Mouse (Mus musculus) urinary bladder, postnatal 14 days (tissue): Measurements from ENCODE around the gene Nasp.

ENCODE experiments used
- DNase-seq: peaks from one replicate; pipeline ENCODE4 v3.0.0; 2021; ENCODE audit warnings: low spot score

Gene Nasp

DNA sequence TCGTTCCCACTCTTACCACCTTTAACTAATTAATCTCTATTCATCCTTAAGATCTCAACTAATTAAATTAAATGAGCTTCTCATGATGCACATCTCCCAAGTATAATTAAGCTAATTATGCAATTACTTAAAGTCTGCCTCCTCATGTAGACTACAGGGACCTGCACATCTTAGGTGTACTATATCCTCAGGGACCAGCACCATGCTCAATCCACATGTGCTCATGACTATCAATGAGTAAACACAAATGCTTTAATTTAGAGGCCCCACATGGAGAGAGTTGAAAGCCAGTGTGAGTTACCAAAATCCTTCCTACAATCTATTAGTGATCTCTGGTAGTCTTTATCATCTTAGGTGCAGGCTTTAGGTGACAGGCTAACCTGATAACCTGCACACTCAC lies 7.5 kb upstream of the Nasp start:
- no peak for DNase-seq

DNA sequence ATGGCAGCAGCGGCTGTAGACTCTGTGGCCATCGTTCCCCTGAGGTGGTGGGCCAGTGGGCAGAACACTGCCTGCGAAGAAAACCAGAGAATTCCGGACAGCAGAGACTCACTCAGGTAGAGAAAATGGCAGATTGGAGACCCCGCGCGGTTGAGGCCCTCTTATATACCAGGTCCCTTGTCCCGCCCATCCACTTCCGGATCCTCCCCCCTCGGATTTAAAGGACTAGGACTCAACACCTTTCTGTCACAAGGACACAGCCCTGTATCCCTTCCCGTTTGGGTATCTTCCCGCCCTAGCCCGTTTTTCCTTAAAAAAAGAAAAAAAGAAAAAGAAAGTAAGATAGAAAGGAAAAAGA lies 403 bp downstream of the Nasp start:
- DNase-seq = peak; percentile 91

GRCm38 (mm10) chr4:116626658-116627358 lies 933 bp downstream of the Nasp start:
- DNase-seq = peak; percentile 82

DNA sequence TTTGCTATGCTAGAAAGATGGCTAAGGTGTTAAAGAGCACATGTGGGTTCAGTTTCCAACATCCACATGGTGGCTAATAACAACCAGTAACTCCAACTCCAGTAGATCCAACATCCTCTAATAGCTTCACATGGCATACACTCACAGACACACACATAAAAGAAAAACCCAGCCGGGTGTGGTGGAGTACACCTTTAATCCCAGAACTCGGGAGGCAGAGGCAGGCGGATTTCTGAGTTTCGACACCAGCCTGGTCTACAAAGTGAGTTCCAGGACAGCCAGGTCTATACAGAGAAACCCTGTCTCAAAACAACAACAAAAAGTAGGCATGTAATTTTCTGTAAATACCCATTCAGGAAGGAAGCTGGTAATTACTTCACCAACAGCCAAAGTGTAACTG lies 2.9 kb downstream of the Nasp start:
- DNase-seq = no peak

DNA sequence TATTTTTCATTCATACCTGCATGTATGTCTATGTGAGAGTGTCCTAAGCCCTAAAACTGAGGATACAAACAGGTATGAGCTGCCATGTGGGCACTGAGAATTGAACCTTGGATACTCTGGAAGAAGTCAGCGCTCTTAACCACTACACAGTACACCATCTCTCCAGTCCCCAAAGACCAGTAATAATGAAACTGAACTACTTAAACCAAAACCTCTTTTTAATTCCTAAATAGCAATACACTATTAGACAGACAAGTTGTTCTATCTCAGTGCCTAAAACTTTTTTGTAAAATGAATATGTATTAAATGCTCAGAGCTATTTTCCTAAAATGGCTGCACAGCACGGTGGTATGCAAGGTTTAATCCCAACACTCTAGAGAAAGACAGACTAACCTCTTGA lies 12.5 kb downstream of the Nasp start:
- DNase-seq = no peak

DNA sequence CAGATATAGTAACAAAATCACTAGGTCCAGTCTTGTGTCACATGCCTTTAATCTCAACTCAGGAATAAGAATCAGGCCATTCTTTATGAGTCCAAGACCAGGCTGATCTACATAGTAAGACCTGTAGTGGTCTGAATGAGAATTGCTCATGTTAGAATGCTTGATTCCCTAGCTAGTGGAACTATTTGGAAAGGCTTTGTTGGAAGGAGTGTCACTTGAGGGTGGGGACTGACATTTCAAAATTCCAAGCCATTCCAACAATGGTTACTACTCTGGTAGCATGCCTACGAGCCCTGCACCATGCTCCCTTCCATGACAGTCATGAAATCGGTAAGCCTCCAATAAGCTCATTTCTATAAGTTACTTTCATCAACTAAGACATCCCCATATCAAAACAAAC lies 15.1 kb downstream of the Nasp start:
- DNase-seq = no peak

- peak; percentile 90 for DNase-seq
Observed at GRCm38 (mm10) chr4:116596978-116597881, 30.5 kb downstream of the Nasp start.

DNA sequence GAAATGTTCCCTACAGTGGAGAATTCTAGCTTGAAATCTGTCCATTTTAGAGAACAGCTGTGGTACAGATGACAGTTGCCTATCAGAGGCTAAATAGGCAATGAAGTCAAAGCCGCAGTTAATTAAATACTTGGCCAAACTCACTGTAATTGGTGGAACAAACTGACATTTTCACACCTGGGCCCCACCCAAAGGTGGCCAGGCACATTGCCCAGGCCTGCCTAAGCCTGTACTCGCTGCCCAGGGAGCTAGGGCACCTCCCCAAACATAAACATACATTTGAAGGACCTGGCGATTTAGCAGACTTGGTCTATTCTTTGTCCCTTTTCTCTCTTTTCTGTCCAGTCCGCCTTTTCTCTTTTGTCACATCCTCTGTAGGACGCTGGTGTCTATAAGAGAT lies 31.4 kb downstream of the Nasp start, which contains the start of gene Ccdc17:
TSS of gene Ccdc17 (plus strand) at position 276 of the 400 bp plus-strand sequence.
- peak; percentile 34 for DNase-seq

GRCm38 (mm10) chr4:116595793-116596192 lies 31.9 kb downstream of the Nasp start:
- DNase-seq = no peak

DNA sequence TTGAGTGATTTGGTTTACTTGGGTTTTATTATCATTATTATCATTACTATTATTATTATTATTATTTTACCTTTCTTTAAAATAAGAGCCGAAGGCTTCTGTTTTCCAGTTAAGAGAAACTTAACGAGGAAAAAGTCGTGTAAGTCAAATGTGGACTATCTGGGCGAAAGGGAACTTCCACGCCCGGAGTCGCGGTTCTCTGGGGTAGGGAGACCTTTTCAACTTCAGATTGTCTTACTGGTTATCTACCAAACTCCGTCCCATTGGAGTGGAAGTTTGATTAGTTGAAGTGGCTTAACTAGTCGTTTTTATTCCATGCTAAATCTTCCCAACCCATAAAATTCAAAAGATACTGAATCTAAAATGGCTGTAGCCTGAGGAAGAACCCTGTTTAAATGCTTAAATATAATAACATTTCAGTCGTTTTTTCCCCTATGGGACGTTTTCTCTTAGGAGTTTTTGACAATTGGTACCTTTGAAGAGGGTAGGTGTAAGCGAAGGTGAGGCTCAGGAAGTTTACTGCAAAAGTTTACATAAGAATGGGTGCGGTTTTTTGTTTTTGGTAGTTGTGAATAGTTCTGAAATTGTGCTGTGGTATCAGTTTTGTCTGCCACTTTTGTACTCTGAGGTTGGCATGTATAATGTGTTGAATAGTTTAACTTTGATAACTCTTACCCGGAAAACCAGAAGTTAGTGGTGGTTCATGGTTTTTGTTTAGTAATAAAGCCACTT lies 69.4 kb downstream of the Nasp start:
- no peak for DNase-seq

DNA sequence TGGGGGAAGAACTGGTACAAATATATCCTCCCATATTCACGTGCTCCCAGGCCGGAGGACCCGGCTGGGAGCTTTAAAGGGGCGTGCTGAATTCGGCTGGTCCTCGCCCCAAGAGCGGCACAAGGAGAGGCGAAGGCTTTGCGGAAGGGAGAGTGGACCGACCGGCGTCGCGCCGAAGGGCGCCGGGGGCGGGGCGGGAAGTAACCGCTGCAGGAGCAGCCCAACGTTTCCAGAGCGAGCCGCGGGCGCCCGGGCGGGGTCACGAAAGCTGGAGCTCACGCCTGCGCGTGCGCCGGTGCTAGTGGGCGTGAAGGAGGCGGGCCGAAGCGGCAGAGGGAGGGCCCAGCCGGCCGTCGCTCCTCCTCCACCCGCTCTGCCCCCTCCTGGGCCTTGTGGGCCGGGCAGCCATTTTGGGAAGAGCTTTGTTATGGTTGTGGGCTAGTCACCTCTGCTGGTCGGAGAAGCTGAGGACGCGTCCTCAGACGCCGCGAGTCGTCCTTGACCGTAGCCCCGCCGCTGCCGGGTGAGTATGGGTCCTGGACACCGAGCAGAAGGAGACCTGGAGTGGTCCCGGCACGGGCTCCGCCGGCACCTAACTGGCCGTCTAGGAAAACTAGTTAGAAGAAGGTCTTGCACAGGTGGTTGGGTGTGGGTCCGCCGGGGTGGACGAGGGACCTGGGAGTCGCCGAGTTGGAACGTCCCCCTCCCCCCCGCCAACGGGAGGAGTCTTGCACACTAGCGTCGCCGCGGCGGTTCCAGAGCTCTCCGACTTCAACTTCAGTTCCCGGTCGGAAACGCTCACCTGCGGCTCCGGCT lies 70.2 kb downstream of the Nasp start, which contains the start of gene Gpbp1l1:
TSS of gene Gpbp1l1 (plus strand) at position 353 of the 816 bp plus-strand sequence.
- peak; percentile 98 for DNase-seq

- peak; percentile 93 for DNase-seq
Observed at GRCm38 (mm10) chr4:116556561-116557305, 71.0 kb downstream of the Nasp start.

DNA sequence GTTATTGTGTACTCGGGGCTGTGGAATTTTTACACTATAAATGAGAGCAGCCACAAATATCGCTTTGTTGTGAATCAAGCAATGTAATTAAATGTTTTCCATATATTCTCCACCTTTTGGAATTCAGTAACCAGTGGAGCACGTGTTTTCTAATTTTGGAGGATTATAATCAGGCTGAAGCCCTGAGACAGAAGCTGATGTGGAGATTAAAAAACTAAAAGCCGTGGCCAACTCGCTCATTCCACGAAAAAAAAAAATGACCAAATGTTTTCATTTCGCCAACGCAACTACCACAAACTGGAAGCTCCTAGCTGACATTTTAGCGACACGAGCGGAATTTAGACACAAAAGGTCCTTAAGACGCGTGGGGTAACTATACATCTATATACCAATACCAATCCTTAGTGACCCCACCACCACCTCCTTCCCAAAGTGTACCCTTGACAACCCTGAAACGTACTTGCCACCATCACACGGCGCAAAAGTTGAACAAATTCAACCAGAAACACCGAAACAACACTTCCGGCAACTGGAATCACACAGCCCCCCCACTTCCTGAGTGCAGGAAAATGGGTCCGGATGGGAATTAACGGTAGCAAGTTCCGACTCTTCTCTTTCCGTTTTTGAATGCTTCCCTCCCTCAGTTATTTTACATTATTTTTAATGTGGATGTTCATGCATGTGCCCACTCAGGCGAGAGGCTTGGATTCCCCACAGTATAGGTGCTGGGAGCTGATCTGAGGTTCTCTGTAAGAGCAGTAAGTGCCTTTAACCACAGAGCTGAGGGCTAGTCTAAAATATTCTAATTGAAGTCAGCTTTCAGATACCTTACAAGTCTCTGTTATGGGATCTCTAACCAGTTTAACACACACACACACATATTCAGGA lies 72.1 kb downstream of the Nasp start, which contains the start of gene Tmem69:
TSS of gene Tmem69 (minus strand) at position 524 of the 888 bp plus-strand sequence.
- DNase-seq = peak; percentile 73

- DNase-seq = no peak
Observed at GRCm38 (mm10) chr4:116553035-116553434, 74.7 kb downstream of the Nasp start.
